Mouse (Mus musculus) C2C12 (cell line): ENCODE measurements around the gene Fbxw10.

Source experiments
- CEBPB ChIP-seq: IDR thresholded peaks from one replicate; pipeline ENCODE4 v1.6.1; 2011; ENCODE audit warnings: low read depth, mild to moderate bottlenecking, control low read depth, moderate library complexity
- CTCF ChIP-seq: IDR thresholded peaks from one replicate; pipeline ENCODE4 v1.5.1; 2011; ENCODE audit not compliant: control insufficient read depth, insufficient read depth, insufficient read length
- MAX ChIP-seq: IDR thresholded peaks from one replicate; pipeline ENCODE4 v1.6.1; 2011; ENCODE audit warnings: mild to moderate bottlenecking, control low read depth
- MYOD1 ChIP-seq: IDR thresholded peaks from one replicate; pipeline ENCODE4 v1.6.1; 2011; ENCODE audit warnings: low read depth; ENCODE audit not compliant: control insufficient read depth, insufficient read length
- MYOG ChIP-seq: IDR thresholded peaks from one replicate; pipeline ENCODE4 v1.6.1; 2011; ENCODE audit not compliant: control insufficient read depth, insufficient read length; ENCODE audit errors: extremely low read depth
- USF1 ChIP-seq: IDR thresholded peaks from one replicate; pipeline ENCODE4 v1.6.1; 2011; ENCODE audit warnings: low read depth, mild to moderate bottlenecking, control low read depth, moderate library complexity

GRCm38 (mm10) chr11:62831906-62832305, 15.0 kb upstream of the Fbxw10 start:
- TF ChIP-seq MYOD1 (no peak), CTCF (no peak), MAX (no peak), USF1 (no peak), CEBPB (no peak), MYOG (no peak)
